Mouse (Mus musculus) E14TG2a.4 (cell line): ENCODE measurements around the gene Dnah12.

Source experiments
- CTCF ChIP-seq: conservative IDR thresholded peaks from 2 replicates; pipeline ENCODE4 v1.5.1; 2014; ENCODE audit warnings: low read length
- NANOG ChIP-seq: IDR thresholded peaks from 2 replicates; pipeline ENCODE4 v1.6.1; 2014; ENCODE audit warnings: borderline replicate concordance, low read length, mixed read lengths
- POU5F1 ChIP-seq: IDR thresholded peaks from 2 replicates; pipeline ENCODE4 v1.6.1; 2014; ENCODE audit warnings: low read length, borderline replicate concordance

GRCm38 (mm10) chr14:26667991-26668370 is 25.1 kb upstream of the Dnah12 start:
- TF ChIP-seq CTCF (no peak), POU5F1 (no peak), NANOG (no peak)
